Mouse (Mus musculus) urinary bladder, postnatal 14 days (tissue): ENCODE results near the gene Rap1gap2.

ENCODE experiments used
- DNase-seq: peaks from one replicate; pipeline ENCODE4 v3.0.0; 2021; ENCODE audit warnings: low spot score

The Rap1gap2 gene

GRCm38 (mm10) chr11:74411943-74412342 is 198.8 kb downstream of the Rap1gap2 start:
- DNase-seq = no peak

DNA sequence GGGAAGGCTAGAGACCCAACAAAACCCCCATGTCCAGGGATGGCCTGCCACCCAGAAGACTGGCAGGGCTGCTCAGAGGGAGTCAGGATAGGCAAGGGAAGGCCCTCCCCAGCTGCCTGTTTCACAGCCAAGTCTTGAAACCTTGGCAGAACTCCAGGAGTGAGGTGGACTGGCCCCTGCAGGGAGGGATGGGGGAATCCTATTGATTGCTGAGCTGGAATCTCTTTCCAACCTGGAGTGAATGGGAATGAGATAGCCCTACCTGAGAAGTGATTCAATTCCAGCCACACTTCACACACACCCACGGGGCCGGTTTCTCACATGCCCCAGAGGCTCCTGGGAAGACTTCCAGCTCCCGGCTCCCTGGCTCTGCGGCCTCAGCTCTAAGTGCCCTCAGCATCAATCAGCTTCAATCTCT is 200.9 kb downstream of the Rap1gap2 start:
- DNase-seq = peak; percentile 63

- DNase-seq = no peak
These were observed 201.3 kb downstream of the Rap1gap2 start for GRCm38 (mm10) chr11:74409447-74409754.

DNA sequence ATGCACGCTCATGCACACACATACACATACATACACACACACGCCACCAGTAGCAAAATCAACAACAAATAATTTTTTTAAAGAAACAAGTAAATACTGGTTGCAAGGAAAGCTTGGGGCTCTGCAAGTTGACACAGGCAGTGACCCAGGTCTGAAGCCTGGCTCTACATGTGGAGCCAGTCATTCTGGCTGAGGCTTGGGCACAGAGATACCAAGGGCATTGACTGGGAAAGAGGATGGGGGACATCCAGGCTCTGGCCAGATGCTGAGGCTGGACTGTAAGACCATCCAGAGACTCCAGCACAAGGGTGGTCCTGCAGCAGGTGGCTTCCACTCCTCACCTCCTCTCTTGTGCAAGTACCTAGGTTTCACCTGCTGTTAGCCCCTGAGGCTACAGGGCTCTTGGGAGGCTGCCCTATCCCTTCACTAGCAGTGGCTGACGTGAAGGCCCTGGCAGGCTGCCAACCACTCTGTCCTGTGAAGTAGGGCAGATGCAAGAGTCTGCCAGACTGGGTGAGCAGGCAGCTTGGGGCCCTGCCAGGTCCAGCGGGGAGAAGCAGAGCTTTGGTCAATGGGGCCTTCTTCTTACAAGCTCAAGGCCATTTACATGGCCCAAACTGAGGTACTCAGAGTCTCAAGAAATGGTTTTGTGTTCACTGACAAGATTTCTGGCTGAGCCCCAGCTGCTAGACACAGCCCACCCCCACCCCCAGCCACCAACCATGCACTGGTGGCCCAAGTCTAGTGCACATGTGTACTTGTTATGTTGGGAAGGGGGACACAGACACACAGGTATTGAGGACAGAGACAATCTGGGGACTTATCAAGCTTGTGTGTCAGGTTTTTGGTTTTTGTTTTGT is 201.9 kb downstream of the Rap1gap2 start:
- DNase-seq = peak; percentile 97

- no peak for DNase-seq
These were observed 205.5 kb downstream of the Rap1gap2 start for GRCm38 (mm10) chr11:74405201-74405600.

DNA sequence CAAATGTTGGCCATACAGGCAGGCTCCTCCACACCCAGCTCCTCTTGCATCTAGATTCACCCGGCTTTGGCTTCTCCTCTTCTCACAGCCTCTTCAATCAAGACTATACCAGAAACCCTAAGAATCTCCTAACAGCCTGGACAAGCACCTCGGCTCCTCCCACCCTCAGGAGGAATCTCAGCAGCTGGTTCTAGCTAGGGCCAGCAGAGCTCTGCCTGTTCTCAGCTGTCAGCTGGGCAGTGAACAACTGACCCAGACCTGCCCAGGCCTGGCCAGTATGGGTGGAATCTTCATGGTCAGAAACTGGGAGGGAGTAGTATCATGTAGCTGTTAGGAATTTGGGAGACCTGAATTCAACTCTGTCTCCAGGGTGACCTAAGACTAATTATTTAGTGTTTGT is 206.5 kb downstream of the Rap1gap2 start:
- DNase-seq = no peak

- no peak for DNase-seq
These were observed 208.6 kb downstream of the Rap1gap2 start for GRCm38 (mm10) chr11:74402126-74402525.

- DNase-seq = no peak
These were observed 215.1 kb downstream of the Rap1gap2 start for GRCm38 (mm10) chr11:74395583-74395982.

DNA sequence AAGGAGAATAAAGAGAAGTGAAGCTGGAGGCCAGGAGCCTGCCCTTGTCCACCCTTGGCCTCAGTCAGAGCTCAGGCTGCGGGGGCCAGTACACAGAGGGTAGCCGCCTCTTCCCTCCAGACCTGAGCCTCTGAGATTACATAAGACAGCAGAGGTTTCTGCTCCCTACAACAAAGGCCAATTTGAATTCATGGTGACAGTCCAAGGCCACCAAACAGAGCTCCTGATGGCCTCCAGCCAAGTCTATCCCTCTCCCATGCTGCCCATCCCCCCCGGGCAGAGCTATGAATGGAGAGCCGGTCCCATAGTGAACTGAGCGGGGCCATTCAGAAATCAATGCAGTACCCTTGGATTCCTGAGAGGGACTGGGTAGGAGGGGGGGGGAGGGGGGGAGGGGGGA is 217.2 kb downstream of the Rap1gap2 start:
- no peak for DNase-seq

DNA sequence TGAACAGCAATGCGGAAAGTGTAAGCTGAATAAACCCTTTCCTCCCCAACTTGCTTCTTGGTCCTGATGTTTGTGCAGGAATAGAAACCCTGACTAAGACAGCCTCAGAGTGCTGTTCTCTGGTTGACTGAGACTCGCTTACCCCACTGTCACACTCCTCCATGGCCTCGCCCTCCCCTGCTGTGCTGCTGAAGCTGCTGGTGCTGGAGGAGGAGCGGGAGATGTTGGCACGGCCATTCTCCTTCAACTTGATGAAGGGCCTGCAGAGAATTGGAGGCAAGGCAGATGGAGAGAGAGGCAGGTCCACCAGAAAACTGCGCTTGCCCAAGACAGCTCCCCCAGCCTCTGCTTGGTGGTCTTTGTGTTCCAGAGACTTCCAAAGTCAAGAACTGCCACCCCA is 217.8 kb downstream of the Rap1gap2 start:
- DNase-seq = no peak

DNA sequence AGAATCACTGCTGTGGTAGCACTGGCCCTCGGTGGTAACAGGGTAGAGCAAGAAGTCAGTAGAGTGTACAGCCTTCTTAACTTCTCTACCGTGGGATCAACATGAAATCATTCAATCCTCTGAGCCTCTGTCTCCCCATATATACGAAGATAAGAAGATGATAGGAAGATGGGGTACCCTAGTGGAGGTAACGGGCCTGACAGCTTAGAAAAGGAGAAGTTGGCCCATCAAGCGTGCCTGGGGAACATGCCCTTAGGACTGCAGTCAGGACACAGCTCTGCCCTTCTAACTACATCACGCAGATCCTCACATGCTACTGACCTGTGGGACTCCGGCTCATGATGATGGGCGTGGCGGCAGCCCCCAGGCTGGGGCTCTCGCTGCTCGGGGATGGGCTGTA is 218.8 kb downstream of the Rap1gap2 start:
- DNase-seq = no peak

DNA sequence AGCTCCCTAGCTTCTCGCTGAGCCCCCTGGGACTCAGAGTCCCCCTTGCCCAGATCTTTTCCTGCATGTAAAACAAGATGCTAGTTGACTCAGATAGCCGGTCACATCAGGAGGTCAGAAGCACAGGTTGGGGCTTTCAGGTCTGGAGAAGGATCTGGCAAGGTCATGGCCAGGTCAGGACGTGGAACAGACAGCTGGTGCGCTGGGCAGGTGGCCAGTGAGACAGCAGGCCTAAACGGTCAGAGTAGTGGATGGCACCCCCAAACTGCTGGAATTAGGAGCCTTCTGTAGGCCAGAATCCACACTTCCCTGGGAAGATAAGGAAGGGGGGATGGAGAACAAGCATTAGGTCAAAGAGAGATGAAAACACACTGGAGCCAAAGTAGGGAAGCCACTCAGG is 223.5 kb downstream of the Rap1gap2 start:
- DNase-seq = no peak

DNA sequence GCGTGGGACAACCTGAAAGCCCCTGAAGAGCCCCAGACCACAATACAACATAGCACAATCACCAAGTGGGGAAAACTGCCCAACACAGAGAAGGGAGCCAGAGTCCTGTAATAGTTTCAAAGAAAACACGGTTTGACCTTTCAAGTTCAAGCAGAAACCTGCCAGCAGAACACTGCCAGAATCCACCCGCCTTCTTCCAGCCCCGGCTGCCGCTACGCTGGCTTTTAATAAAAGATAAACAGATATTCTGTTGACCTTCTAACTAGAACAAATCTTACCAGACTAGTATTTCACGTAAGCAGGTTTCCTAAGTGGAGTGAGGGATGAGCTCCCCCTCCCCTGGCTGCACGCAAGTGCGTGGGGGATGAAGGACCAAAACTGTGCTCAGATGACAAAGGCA is 225.0 kb downstream of the Rap1gap2 start:
- DNase-seq = peak; percentile 54

- DNase-seq = no peak
These were observed 231.4 kb downstream of the Rap1gap2 start for GRCm38 (mm10) chr11:74379166-74379873.

DNA sequence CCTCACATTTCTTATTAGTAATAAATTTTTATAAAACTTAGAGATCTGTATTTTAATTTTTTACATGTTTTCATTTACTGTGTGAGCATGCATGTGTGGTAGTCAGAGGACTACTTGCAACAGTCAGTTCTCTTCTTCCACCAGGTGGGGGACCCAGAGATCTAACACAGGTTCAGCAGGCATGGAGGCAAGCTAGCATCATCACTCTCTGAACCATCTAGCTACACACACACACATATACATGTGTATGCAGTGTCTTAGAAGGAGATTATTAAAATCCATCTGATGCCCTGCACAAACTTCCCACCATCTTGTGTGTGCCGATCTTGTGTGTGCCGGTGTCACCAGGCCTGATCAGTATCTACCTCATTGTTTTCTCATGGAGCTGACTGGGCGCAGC is 233.9 kb downstream of the Rap1gap2 start:
- DNase-seq = peak; percentile 52

DNA sequence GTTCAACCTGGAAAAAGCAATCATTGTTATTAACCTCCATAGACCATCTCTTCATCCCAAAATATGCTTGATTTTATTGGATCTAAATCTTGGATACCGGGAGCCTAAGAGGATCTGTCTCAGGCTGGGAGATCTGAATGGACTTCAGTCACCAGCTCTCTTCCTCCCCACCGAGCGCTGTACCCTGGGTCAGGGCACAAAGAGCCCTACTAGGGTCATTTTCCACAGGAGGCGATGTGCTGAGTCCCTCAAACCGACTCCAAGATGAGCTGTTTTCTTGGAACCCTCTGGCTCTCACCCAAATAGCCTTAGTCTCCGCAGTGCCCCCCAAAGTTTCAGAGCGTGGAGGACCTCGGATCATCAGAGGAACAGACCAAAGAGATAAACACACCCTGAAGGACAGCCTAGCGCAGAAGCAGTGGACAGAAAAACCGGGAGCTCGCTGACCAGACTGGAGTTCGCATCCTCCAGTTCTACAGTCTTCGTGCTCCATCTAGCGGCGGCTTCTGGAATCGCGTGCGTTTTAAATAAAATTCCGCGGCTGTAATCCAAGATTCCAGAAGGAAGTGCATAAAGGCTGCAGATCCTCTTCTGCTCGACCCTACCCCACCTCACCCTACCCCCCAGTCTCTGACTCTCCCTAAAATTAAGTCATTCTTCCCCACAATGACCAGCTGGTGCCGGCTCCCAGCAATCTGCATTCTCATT is 239.2 kb downstream of the Rap1gap2 start:
- DNase-seq = peak; percentile 77

GRCm38 (mm10) chr11:74361769-74362168 is 248.9 kb downstream of the Rap1gap2 start, which contains the start of gene Olfr412:
Olfr412 (plus strand) TSS chr11:74362069.
- no peak for DNase-seq

DNA sequence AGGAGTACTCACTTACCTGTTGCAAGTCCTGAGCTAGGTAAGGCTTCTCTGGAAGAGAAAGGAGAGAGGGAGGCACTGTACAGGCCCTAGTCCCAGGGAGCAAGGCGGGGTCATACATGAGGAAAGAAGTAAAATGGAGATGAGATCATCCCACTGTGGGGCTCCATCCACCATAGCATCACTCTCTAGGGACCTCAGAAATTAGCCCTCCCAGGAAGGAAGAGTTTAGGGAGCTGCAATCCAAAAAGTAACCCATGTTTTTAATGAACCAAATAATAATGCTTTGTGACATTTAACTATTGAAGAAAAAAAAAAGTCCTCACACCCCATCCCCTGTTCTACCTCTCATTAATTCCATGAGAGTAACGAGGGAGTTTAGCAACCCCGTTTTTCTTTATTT is 258.2 kb downstream of the Rap1gap2 start, which contains the start of gene Olfr411:
Olfr411 (minus strand) TSS at position 101 of the 400 bp plus-strand sequence.
- no peak for DNase-seq

- no peak for DNase-seq
These were observed 272.8 kb downstream of the Rap1gap2 start, which contains the start of gene Olfr410 for GRCm38 (mm10) chr11:74337931-74338330. Olfr410 (minus strand) TSS chr11:74338031.
